Mouse (Mus musculus): Measurements from ENCODE around the gene Kbtbd13. TPM values are rescaled to one million over a fixed set of nuclear protein-coding genes. Genes with fewer than 3 reads are reported as not detected.

Kbtbd13 gene
- total and polyA plus RNA-seq, 3 experiments, result not detected

DNA sequence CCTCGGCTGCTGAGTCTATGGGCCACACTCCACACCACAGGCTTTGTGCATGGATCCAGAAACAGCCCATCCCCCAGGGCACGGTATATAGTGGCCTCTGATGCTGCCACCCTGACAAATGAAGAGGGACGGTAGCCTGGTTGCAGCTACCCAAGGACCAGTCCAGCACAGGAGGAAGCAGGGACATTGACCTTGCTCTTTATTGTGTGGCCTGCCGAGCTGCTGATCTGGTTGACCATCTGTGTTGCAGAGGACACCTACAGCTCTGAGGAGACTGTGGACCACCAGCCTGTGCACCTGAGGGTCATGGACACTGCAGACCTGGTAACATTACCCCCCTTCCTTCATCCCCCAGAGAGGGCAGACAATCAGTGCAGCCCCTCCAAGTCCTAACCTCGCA is 15.9 kb upstream of the Kbtbd13 start:
- dilution Hi-C loops (cut with MboI; ENCODE audit: extremely low pct_ligation_motif_present, extremely low pct_unique_long_range_greater_than_20kb, low sequenced_read_pairs) (no loop called here), in situ Hi-C loops (cut with MboI; ENCODE audit: low pct_ligation_motif_present, low pct_unique_long_range_greater_than_20kb, low sequenced_read_pairs) (no loop called here)
- Histone ChIP-seq H3K4me2 (ENCODE audit: insufficient read depth, low read depth, poor library complexity, severe bottlenecking) (no peak overlapping the region), H3K36me3 (replicated peaks in 1 of 2; ENCODE audit: control insufficient read depth in 1 of 2, insufficient read depth in 1 of 2, low read length in 1 of 2) (no peaks in the 10 kb centered on the region), H3K4me1 (ENCODE audit: control insufficient read depth in 1 of 2, insufficient read depth in 2 of 2) (no peaks in the 10 kb centered on the region), H3K79me2 (replicated peaks; ENCODE audit: control insufficient read depth, extremely low read depth, insufficient read depth, poor library complexity, severe bottlenecking) (no peaks in the 10 kb centered on the region), H3K27me3 (replicated peaks) (peaks cover 2% of the 10 kb centered on the region), H3K27ac (ENCODE audit: insufficient read depth, low read depth) (no peak overlapping the region), H3K9ac (ENCODE audit: insufficient read depth, low read depth) (no peak overlapping the region), H3K9me3 (replicated peaks; ENCODE audit: low read length) (no peaks in the 10 kb centered on the region), H3K4me3 (replicated peaks in 1 of 3; ENCODE audit: low read depth in 2 of 3, low read length in 2 of 3, poor library complexity in 1 of 3) (no peak overlapping the region)
- TF ChIP-seq USF1 (IDR thresholded peaks at IDR 0.05; ENCODE audit: low read depth, low read length) (no peak), E2F4 (IDR thresholded peaks at IDR 0.05; ENCODE audit: insufficient replicate concordance, low read depth, low read length) (no peak), MYC (IDR thresholded peaks at IDR 0.05; ENCODE audit: low read depth, low read length) (no peak), MEF2A (IDR thresholded peaks at IDR 0.05; ENCODE audit: borderline replicate concordance, low read depth, low read length) (no peak), ZKSCAN1 (IDR thresholded peaks at IDR 0.05; ENCODE audit: borderline replicate concordance, low read depth, low read length) (no peak), CHD2 (IDR thresholded peaks at IDR 0.05; ENCODE audit: low read length) (no peak), ZC3H11A (IDR thresholded peaks at IDR 0.05; ENCODE audit: low read depth, low read length) (no peak), CTCF (conservative IDR thresholded peaks at IDR 0.05 in 1 of 2, IDR thresholded peaks at IDR 0.05 in 1 of 2; ENCODE audit: low read depth in 2 of 2, low read length in 2 of 2) (no peak), NRF1 (IDR thresholded peaks at IDR 0.05; ENCODE audit: low read depth, low read length) (no peak), POLR2A (IDR thresholded peaks at IDR 0.05; ENCODE audit: low read depth, low read length) (no peak), USF2 (conservative IDR thresholded peaks at IDR 0.05; ENCODE audit: low read depth, low read length) (no peak), TBP (conservative IDR thresholded peaks at IDR 0.05; ENCODE audit: low read depth, low read length) (no peak), MXI1 (IDR thresholded peaks at IDR 0.05; ENCODE audit: low read depth, low read length) (no peak), TCF12 (IDR thresholded peaks at IDR 0.05; ENCODE audit: low read depth, low read length) (no peak), MAX (IDR thresholded peaks at IDR 0.05; ENCODE audit: low read length) (no peak), SMC3 (IDR thresholded peaks at IDR 0.05; ENCODE audit: low read depth, low read length) (no peak), HCFC1 (IDR thresholded peaks at IDR 0.05; ENCODE audit: low read depth, low read length) (no peak), KAT2A (IDR thresholded peaks at IDR 0.05; ENCODE audit: insufficient replicate concordance, low read length) (no peak)
- DNase-seq (ENCODE audit: extremely low read depth), result no peak

DNA sequence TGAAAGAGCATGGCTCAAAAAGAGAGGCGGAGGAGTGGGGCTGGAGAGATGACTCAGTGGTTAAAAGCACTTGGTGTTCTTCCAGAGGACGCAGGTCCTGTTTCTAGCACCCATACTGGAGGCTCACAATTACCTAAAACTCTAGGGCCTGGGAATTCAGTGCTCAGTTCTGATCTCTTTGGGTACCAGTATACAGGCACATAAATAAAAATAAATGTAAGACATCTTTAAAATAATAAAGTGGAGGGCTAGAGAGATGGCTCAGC is 13.7 kb upstream of the Kbtbd13 start:
- no peak overlapping the region for H3K27ac ChIP-seq (ENCODE audit: insufficient read depth, low read depth)
- no peaks in the 10 kb centered on the region for H3K4me1 ChIP-seq (ENCODE audit: control insufficient read depth in 1 of 2, insufficient read depth in 2 of 2)
- H3K9ac ChIP-seq (ENCODE audit: insufficient read depth, low read depth), result no peak overlapping the region
- H3K4me2 ChIP-seq (ENCODE audit: insufficient read depth, low read depth, poor library complexity, severe bottlenecking), result no peak overlapping the region
- H3K27me3 ChIP-seq (replicated peaks), result no peaks in the 10 kb centered on the region
- H3K79me2 ChIP-seq (replicated peaks; ENCODE audit: control insufficient read depth, extremely low read depth, insufficient read depth, poor library complexity, severe bottlenecking), result no peaks in the 10 kb centered on the region
- H3K9me3 ChIP-seq (replicated peaks; ENCODE audit: low read length), result no peaks in the 10 kb centered on the region
- dilution Hi-C loops (cut with MboI; ENCODE audit: extremely low pct_ligation_motif_present, extremely low pct_unique_long_range_greater_than_20kb, low sequenced_read_pairs) (no loop called here), in situ Hi-C loops (cut with MboI; ENCODE audit: low pct_ligation_motif_present, low pct_unique_long_range_greater_than_20kb, low sequenced_read_pairs) (no loop called here)
- no peak overlapping the region for H3K4me3 ChIP-seq (replicated peaks in 1 of 3; ENCODE audit: low read depth in 2 of 3, low read length in 2 of 3, poor library complexity in 1 of 3)
- DNase-seq (ENCODE audit: extremely low read depth), result no peak
- no peak for TF ChIP-seq TCF12 (IDR thresholded peaks at IDR 0.05; ENCODE audit: low read depth, low read length)
- no peak for TF ChIP-seq PAX5 (IDR thresholded peaks at IDR 0.05; ENCODE audit: low read length)
- no peak for TF ChIP-seq CHD1 (IDR thresholded peaks at IDR 0.05; ENCODE audit: low read depth, low read length)
- TF ChIP-seq EP300 (IDR thresholded peaks at IDR 0.05; ENCODE audit: low read length), result no peak
- TF ChIP-seq MAFK (IDR thresholded peaks at IDR 0.05; ENCODE audit: insufficient replicate concordance, low read length), result no peak
- no peak for TF ChIP-seq POLR2A (IDR thresholded peaks at IDR 0.05; ENCODE audit: low read depth, low read length)
- TF ChIP-seq RCOR1 (conservative IDR thresholded peaks at IDR 0.05; ENCODE audit: low read depth, low read length), result no peak
- no peak for TF ChIP-seq ELF1 (IDR thresholded peaks at IDR 0.05; ENCODE audit: low read depth, low read length)
- no peak for TF ChIP-seq NRF1 (IDR thresholded peaks at IDR 0.05; ENCODE audit: low read depth, low read length)
- no peak for TF ChIP-seq ETS1 (conservative IDR thresholded peaks at IDR 0.05; ENCODE audit: low read depth, low read length)
- no peak for TF ChIP-seq CHD2 (IDR thresholded peaks at IDR 0.05; ENCODE audit: low read length)
- no peak for TF ChIP-seq MYC (IDR thresholded peaks at IDR 0.05; ENCODE audit: low read depth, low read length)
- H3K36me3 ChIP-seq (replicated peaks in 1 of 2; ENCODE audit: control insufficient read depth in 1 of 2, insufficient read depth in 1 of 2, low read length in 1 of 2), result no peaks in the 10 kb centered on the region

All from CH12.LX (cell line).